Mouse (Mus musculus) ES-Bruce4 (cell line): ENCODE measurements around the gene Bmper.

Experiments
- CTCF ChIP-seq: IDR thresholded peaks from one replicate; pipeline ENCODE4 v1.8.1; 2011; ENCODE audit warnings: low read depth, low read length
- POLR2A ChIP-seq: IDR thresholded peaks from one replicate; pipeline ENCODE4 v1.8.1; 2011; ENCODE audit warnings: low read length; ENCODE audit not compliant: insufficient read depth

GRCm38 (mm10) chr9:23462949-23463608, 240.2 kb downstream of the Bmper start:
- TF ChIP-seq CTCF, result no peak
- TF ChIP-seq POLR2A, result no peak
